Mouse (Mus musculus): ENCODE measurements around the gene Rgs11. TPM values are rescaled to one million over a fixed set of nuclear protein-coding genes. Genes with fewer than 3 reads are reported as not detected.

Gene Rgs11
- polyA plus RNA-seq, 1 experiment from 2014 or later: 2.5 TPM

GRCm38 (mm10) chr17:26212241-26212640 is 9.5 kb downstream of the Rgs11 start:
- no peak for ATAC-seq (replicated peaks; ENCODE audit: low FRiP score)
- no peak overlapping the region for H3K27ac ChIP-seq (ENCODE audit: low read depth, low read length)

GRCm38 (mm10) chr17:26212681-26213080 is 9.9 kb downstream of the Rgs11 start:
- H3K4me2 ChIP-seq (ENCODE audit: low read depth, low read length, severe bottlenecking): no peak overlapping the region
- no peaks in the 10 kb centered on the region for H3K27me3 ChIP-seq (ENCODE audit: control insufficient read depth, insufficient read depth, low read length)
- no peak for ATAC-seq (replicated peaks; ENCODE audit: low FRiP score)
- 83% methylated on average over 11 of the region's 11 CpGs for WGBS
- H3K4me3 ChIP-seq (ENCODE audit: low read depth, low read length): no peak overlapping the region
- H3K9ac ChIP-seq (ENCODE audit: low read length): no peak overlapping the region
- H3K4me1 ChIP-seq (replicated peaks; ENCODE audit: control insufficient read depth, insufficient read depth, low read length): no peaks in the 10 kb centered on the region
- DNase-seq (ENCODE audit: low spot score): no peak
- H3K36me3 ChIP-seq (ENCODE audit: control insufficient read depth, insufficient read depth, low read length): no peaks in the 10 kb centered on the region
- H3K27ac ChIP-seq (ENCODE audit: low read depth, low read length): no peak overlapping the region
- H3K9me3 ChIP-seq (ENCODE audit: control insufficient read depth, low read length): no peaks in the 10 kb centered on the region

More at GRCm38 (mm10) chr17:26212241-26212640, 9.5 kb downstream of the Rgs11 start:
- Histone ChIP-seq H3K4me2 (ENCODE audit: low read depth, low read length, severe bottlenecking) (no peak overlapping the region), H3K9me3 (ENCODE audit: control insufficient read depth, low read length) (no peaks in the 10 kb centered on the region), H3K27me3 (ENCODE audit: control insufficient read depth, insufficient read depth, low read length) (no peaks in the 10 kb centered on the region), H3K4me3 (ENCODE audit: low read depth, low read length) (no peak overlapping the region), H3K4me1 (replicated peaks; ENCODE audit: control insufficient read depth, insufficient read depth, low read length) (no peaks in the 10 kb centered on the region), H3K36me3 (ENCODE audit: control insufficient read depth, insufficient read depth, low read length) (no peaks in the 10 kb centered on the region), H3K9ac (ENCODE audit: low read length) (no peak overlapping the region)
- no peak for DNase-seq (ENCODE audit: low spot score)
- 89% methylated on average over 7 of the region's 7 CpGs for WGBS

GRCm38 (mm10) chr17:26221508-26221907 is 18.8 kb downstream of the Rgs11 start:
- H3K4me3 ChIP-seq (ENCODE audit: low read depth, low read length): no peak overlapping the region
- DNase-seq (ENCODE audit: low spot score) (no peak), ATAC-seq (replicated peaks; ENCODE audit: low FRiP score) (no peak)
- H3K36me3 ChIP-seq (ENCODE audit: control insufficient read depth, insufficient read depth, low read length): no peaks in the 10 kb centered on the region
- no peak overlapping the region for H3K9ac ChIP-seq (ENCODE audit: low read length)
- H3K27me3 ChIP-seq (ENCODE audit: control insufficient read depth, insufficient read depth, low read length): no peaks in the 10 kb centered on the region
- no peak overlapping the region for H3K4me2 ChIP-seq (ENCODE audit: low read depth, low read length, severe bottlenecking)
- WGBS: 77% methylated on average over 2 of the region's 2 CpGs
- no peaks in the 10 kb centered on the region for H3K9me3 ChIP-seq (ENCODE audit: control insufficient read depth, low read length)
- no peak overlapping the region for H3K27ac ChIP-seq (ENCODE audit: low read depth, low read length)
- H3K4me1 ChIP-seq (replicated peaks; ENCODE audit: control insufficient read depth, insufficient read depth, low read length): no peaks in the 10 kb centered on the region

GRCm38 (mm10) chr17:26225150-26225549 is 22.4 kb downstream of the Rgs11 start:
- ATAC-seq (replicated peaks; ENCODE audit: low FRiP score) (no peak), DNase-seq (ENCODE audit: low spot score) (no peak)
- H3K36me3 ChIP-seq (ENCODE audit: control insufficient read depth, insufficient read depth, low read length): no peaks in the 10 kb centered on the region
- no peaks in the 10 kb centered on the region for H3K4me1 ChIP-seq (replicated peaks; ENCODE audit: control insufficient read depth, insufficient read depth, low read length)
- H3K4me3 ChIP-seq (ENCODE audit: low read depth, low read length): no peak overlapping the region
- H3K9me3 ChIP-seq (ENCODE audit: control insufficient read depth, low read length): no peaks in the 10 kb centered on the region
- no peak overlapping the region for H3K4me2 ChIP-seq (ENCODE audit: low read depth, low read length, severe bottlenecking)
- 87% methylated on average over 12 of the region's 12 CpGs for whole genome bisulfite sequencing
- H3K27me3 ChIP-seq (ENCODE audit: control insufficient read depth, insufficient read depth, low read length): no peaks in the 10 kb centered on the region
- H3K9ac ChIP-seq (ENCODE audit: low read length): no peak overlapping the region
- H3K27ac ChIP-seq (ENCODE audit: low read depth, low read length): no peak overlapping the region

- Histone ChIP-seq H3K4me1 (replicated peaks; ENCODE audit: control insufficient read depth, insufficient read depth, low read length) (no peaks in the 10 kb centered on the region), H3K9ac (ENCODE audit: low read length) (no peak overlapping the region), H3K36me3 (ENCODE audit: control insufficient read depth, insufficient read depth, low read length) (no peaks in the 10 kb centered on the region), H3K4me3 (ENCODE audit: low read depth, low read length) (no peak overlapping the region), H3K27ac (ENCODE audit: low read depth, low read length) (no peak overlapping the region), H3K9me3 (ENCODE audit: control insufficient read depth, low read length) (no peaks in the 10 kb centered on the region), H3K4me2 (ENCODE audit: low read depth, low read length, severe bottlenecking) (no peak overlapping the region), H3K27me3 (ENCODE audit: control insufficient read depth, insufficient read depth, low read length) (no peaks in the 10 kb centered on the region)
- DNase-seq (ENCODE audit: low spot score) (no peak), ATAC-seq (replicated peaks; ENCODE audit: low FRiP score) (no peak)
- WGBS: 96% methylated on average over 5 of the region's 5 CpGs
Measured at GRCm38 (mm10) chr17:26229776-26230175, 27.0 kb downstream of the Rgs11 start.

GRCm38 (mm10) chr17:26231156-26231555 is 28.4 kb downstream of the Rgs11 start:
- 90% methylated on average over 5 of the region's 5 CpGs for WGBS
- H3K27ac ChIP-seq (ENCODE audit: low read depth, low read length): no peak overlapping the region
- no peak overlapping the region for H3K4me2 ChIP-seq (ENCODE audit: low read depth, low read length, severe bottlenecking)
- H3K4me1 ChIP-seq (replicated peaks; ENCODE audit: control insufficient read depth, insufficient read depth, low read length): no peaks in the 10 kb centered on the region
- no peaks in the 10 kb centered on the region for H3K36me3 ChIP-seq (ENCODE audit: control insufficient read depth, insufficient read depth, low read length)
- ATAC-seq (replicated peaks; ENCODE audit: low FRiP score) (no peak), DNase-seq (ENCODE audit: low spot score) (no peak)
- no peaks in the 10 kb centered on the region for H3K27me3 ChIP-seq (ENCODE audit: control insufficient read depth, insufficient read depth, low read length)
- no peaks in the 10 kb centered on the region for H3K9me3 ChIP-seq (ENCODE audit: control insufficient read depth, low read length)
- H3K9ac ChIP-seq (ENCODE audit: low read length): no peak overlapping the region
- no peak overlapping the region for H3K4me3 ChIP-seq (ENCODE audit: low read depth, low read length)

GRCm38 (mm10) chr17:26232863-26233262 is 30.1 kb downstream of the Rgs11 start:
- Histone ChIP-seq H3K9me3 (ENCODE audit: control insufficient read depth, low read length) (no peaks in the 10 kb centered on the region), H3K4me3 (ENCODE audit: low read depth, low read length) (no peak overlapping the region), H3K4me2 (ENCODE audit: low read depth, low read length, severe bottlenecking) (no peak overlapping the region), H3K4me1 (replicated peaks; ENCODE audit: control insufficient read depth, insufficient read depth, low read length) (no peaks in the 10 kb centered on the region), H3K27me3 (ENCODE audit: control insufficient read depth, insufficient read depth, low read length) (no peaks in the 10 kb centered on the region), H3K9ac (ENCODE audit: low read length) (no peak overlapping the region), H3K36me3 (ENCODE audit: control insufficient read depth, insufficient read depth, low read length) (no peaks in the 10 kb centered on the region), H3K27ac (ENCODE audit: low read depth, low read length) (no peak overlapping the region)
- 68% methylated on average over 8 of the region's 8 CpGs for WGBS
- DNase-seq (ENCODE audit: low spot score) (no peak), ATAC-seq (replicated peaks; ENCODE audit: low FRiP score) (no peak)

GRCm38 (mm10) chr17:26234386-26234785 is 31.6 kb downstream of the Rgs11 start:
- H3K9me3 ChIP-seq (ENCODE audit: control insufficient read depth, low read length): no peaks in the 10 kb centered on the region
- no peak overlapping the region for H3K9ac ChIP-seq (ENCODE audit: low read length)
- DNase-seq (ENCODE audit: low spot score) (no peak), ATAC-seq (replicated peaks; ENCODE audit: low FRiP score) (no peak)
- no peaks in the 10 kb centered on the region for H3K27me3 ChIP-seq (ENCODE audit: control insufficient read depth, insufficient read depth, low read length)
- WGBS: 91% methylated on average over 8 of the region's 8 CpGs
- H3K4me2 ChIP-seq (ENCODE audit: low read depth, low read length, severe bottlenecking): no peak overlapping the region
- no peaks in the 10 kb centered on the region for H3K36me3 ChIP-seq (ENCODE audit: control insufficient read depth, insufficient read depth, low read length)
- no peak overlapping the region for H3K27ac ChIP-seq (ENCODE audit: low read depth, low read length)
- no peak overlapping the region for H3K4me3 ChIP-seq (ENCODE audit: low read depth, low read length)
- H3K4me1 ChIP-seq (replicated peaks; ENCODE audit: control insufficient read depth, insufficient read depth, low read length): no peaks in the 10 kb centered on the region

GRCm38 (mm10) chr17:26235077-26235815 is 32.5 kb downstream of the Rgs11 start:
- Histone ChIP-seq H3K9me3 (ENCODE audit: control insufficient read depth, low read length) (no peaks in the 10 kb centered on the region), H3K4me2 (ENCODE audit: low read depth, low read length, severe bottlenecking) (no peak overlapping the region), H3K27ac (ENCODE audit: low read depth, low read length) (peak overlapping the region; percentile 32), H3K27me3 (ENCODE audit: control insufficient read depth, insufficient read depth, low read length) (no peaks in the 10 kb centered on the region), H3K4me3 (ENCODE audit: low read depth, low read length) (no peak overlapping the region), H3K36me3 (ENCODE audit: control insufficient read depth, insufficient read depth, low read length) (no peaks in the 10 kb centered on the region), H3K9ac (ENCODE audit: low read length) (no peak overlapping the region), H3K4me1 (replicated peaks; ENCODE audit: control insufficient read depth, insufficient read depth, low read length) (no peaks in the 10 kb centered on the region)
- ATAC-seq (replicated peaks; ENCODE audit: low FRiP score) (no peak), DNase-seq (ENCODE audit: low spot score) (no peak)
- 53% methylated on average over 13 of the region's 13 CpGs for WGBS
